Mouse (Mus musculus): ENCODE data around the gene Tmem132a. TPM values are rescaled to one million over a fixed set of nuclear protein-coding genes. Genes with fewer than 3 reads are reported as not detected.

The Tmem132a gene
- total RNA-seq (2017): 1.5 and 2.1 TPM in 2 replicates

DNA sequence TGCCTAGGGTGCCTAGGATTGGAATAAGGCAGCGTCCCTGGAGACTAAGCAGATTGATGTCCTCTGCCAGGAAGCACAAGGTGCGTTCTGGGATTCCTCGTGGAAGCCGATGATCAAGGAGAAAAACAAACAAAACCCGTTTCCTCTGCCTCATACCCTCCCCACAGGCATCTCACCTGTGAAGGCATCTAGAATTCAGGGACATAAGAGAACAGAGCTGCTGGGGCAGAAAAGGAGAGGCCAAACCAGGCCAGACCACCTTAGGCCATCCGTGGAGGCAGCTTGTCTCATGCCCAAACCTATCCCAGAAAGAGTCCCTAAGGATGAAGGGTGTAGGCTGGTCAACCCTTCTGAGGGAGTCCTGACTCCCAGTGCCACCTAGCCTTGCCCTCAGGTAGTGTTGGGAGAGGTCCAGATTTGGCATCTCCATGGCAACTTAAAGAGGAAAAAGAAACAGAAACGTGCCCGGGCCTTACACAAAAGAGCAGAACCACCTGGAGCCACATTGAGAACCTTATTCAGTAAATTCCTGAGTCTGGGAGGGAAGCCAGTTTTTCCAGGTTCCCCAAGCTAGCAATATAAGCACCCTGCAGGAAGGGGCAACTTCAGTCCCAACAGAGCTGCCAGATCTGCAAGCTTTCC lies at the start of gene Tmem132a:
TSS of gene Tmem132a (minus strand) at position 55 of the 642 bp plus-strand sequence.
- ATAC-seq (ENCODE audit: extremely low read depth, insufficient number of reproducible peaks, low FRiP score, poor library complexity, severe bottlenecking): no peak

DNA sequence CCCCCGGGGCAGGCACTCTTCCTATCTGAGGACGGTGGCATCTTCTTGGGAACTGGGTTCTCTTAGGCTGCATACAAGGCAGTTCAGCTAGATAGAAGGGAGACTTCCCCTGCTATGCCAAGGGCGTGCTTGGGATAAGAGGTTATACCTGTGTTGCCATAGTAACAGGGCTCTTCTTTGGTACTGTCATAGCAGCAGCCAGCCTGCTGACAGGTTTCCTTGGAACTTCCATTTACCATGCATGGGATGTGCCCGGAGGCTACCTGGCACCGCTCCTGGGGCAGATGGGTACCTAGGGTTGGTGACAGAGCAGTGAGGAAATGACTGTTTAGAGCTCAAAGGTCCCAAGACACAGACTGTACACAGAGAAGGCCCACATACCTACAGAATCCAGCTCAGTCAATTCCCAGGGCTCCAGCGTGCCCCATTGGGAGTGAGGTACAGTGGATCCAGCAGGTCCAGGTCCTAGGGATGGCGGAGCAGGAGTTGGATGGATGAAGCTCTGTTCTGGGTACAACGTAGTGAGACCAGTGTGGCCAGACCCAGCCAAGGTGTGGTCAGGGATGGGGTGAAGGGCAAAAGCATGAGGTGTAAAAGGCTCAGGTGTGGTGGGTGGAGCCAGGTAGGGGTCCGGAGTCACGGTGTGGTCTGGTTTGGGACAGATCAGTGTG lies 48.7 kb upstream of the Tmem132a start:
- ATAC-seq (ENCODE audit: extremely low read depth, insufficient number of reproducible peaks, low FRiP score, poor library complexity, severe bottlenecking): no peak

DNA sequence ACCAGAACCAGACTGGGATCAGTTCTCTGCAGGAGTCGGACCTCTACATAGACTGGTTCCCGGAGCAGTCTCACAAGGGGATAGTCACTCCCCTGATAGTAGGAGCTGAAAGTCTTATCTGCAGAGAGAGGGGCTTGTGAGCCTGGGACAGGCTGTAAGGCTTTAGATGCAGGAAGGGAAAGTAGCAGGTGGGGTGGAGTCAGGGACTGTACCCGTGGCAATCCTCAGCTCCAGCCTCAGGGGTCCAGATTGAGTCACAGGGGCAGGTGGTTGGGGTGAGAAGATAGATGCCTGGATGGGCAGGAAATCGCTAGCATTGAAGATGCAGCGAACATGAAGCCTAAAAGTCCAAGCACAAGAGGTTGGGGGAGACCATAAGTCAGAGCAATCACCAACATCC lies 46.8 kb upstream of the Tmem132a start:
- no peak for ATAC-seq (ENCODE audit: extremely low read depth, insufficient number of reproducible peaks, low FRiP score, poor library complexity, severe bottlenecking)

DNA sequence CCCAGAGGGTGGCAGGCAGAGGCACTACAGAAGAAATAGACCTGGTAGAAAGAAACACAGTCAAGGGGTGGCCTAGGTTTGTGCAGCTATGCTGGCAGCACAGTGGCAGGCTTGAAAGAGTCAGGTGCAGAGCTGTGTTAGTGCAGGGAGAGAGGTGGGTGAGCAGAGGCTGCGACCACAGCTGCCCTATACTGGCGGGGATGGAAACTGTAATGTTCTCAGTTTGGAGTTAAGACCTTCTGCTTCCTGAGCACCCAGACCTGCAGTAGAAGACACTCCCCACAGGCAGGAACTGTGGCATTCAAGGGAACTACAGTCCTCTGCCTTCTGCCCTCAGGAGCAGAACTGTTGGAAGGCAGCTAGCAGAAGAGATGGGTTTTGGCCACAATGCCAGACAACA lies 45.1 kb upstream of the Tmem132a start:
- ATAC-seq (ENCODE audit: extremely low read depth, insufficient number of reproducible peaks, low FRiP score, poor library complexity, severe bottlenecking): no peak

DNA sequence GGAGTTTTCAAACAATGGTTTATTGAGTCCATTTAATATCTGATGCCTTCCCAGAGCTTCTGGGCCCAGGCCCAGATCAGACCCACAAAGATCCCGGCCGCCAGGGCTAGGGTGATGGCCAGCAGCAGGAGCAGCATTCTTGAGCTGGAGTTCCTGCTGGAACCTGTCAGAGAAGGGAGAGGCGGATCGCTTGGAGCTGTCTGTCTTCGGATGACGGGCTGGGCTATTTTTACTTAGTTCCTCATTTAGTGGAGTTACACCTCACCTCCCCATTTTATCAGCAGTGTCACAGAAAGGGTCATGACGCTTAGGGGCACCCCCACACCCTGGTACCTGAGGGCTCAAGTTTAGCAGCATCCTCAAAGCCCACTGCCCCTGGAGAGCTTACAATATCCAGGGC lies 44.6 kb upstream of the Tmem132a start:
- ATAC-seq (ENCODE audit: extremely low read depth, insufficient number of reproducible peaks, low FRiP score, poor library complexity, severe bottlenecking): peak; percentile 55

DNA sequence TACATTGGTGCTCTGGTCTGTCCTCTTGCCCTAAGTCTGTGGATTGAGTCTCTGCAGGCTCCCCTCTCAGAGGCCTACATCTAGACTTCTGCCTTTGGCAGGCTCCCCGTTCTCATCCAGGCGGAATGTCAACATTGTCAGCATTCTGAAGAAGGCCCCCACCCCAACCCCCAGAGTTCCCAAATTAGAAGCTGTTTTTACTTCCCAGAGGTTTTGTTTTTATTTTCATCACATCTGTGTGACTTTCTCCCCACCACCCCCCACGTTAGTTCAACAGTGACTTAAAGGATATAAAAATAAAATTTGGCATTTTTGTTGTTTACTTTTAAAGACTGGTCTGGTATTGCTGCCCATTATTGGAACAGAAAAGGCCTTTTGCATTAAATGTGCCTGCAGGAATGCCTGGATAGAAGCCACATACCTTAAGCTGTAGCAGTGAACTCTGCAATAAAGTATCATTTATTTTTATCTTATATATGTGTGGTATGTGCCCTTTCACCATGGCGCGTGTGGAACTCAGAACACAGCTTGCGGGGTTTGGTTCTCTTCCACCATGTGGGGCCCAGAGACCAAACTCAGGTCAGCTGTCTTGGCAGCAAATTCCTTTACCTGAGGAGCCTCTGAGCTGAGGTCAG lies 39.5 kb upstream of the Tmem132a start:
- ATAC-seq (ENCODE audit: extremely low read depth, insufficient number of reproducible peaks, low FRiP score, poor library complexity, severe bottlenecking): no peak

GRCm38 (mm10) chr19:10907891-10908290 lies 38.2 kb upstream of the Tmem132a start:
- peak; percentile 43; the same call in 1 of the 2 replicates for ATAC-seq (ENCODE audit: extremely low read depth, insufficient number of reproducible peaks, low FRiP score, poor library complexity, severe bottlenecking)

- ATAC-seq (ENCODE audit: extremely low read depth, insufficient number of reproducible peaks, low FRiP score, poor library complexity, severe bottlenecking): no peak
Observed at GRCm38 (mm10) chr19:10905728-10906000, 35.9 kb upstream of the Tmem132a start.

DNA sequence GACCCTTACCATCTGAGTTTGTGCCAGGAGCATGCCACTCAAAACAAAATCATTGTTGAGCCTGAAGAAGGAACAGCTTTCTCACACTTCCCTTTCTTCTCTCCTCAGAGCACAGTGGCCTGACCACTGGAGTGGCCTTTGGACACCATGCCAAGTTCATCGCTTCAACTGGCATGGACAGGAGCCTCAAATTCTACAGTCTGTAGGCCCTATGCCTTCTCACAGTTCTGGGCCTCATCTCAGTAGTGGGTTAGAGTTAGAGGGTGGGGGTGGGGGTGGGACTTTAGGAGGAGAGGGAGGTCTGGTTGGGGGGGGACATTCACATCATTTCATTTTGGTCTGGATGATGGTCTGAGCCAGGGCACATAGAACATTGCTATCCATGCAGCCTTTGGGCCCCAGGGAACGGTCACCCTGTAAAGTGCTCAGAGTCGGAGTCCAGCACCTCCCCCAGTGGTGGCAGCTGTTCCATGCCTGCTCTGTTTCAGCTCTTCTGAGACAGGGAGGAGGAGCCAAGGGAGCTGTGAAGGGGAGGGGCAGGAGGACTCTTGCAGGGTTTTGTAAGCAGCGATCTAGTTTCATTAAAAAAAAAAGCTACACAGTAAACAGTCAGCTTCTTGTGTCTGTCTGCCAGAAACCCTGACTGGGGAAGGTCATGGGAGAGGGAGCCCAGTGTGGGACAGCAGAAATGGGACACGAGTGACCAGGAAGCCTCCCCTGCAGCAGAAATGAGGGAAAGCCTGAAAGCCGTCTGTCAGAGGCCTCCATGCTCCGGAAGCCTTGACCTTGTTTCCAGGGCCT lies 35.4 kb upstream of the Tmem132a start:
- no peak for ATAC-seq (ENCODE audit: extremely low read depth, insufficient number of reproducible peaks, low FRiP score, poor library complexity, severe bottlenecking)

GRCm38 (mm10) chr19:10904512-10904911 lies 34.8 kb upstream of the Tmem132a start:
- ATAC-seq (ENCODE audit: extremely low read depth, insufficient number of reproducible peaks, low FRiP score, poor library complexity, severe bottlenecking): no peak

GRCm38 (mm10) chr19:10901046-10901445 lies 31.3 kb upstream of the Tmem132a start:
- no peak for ATAC-seq (ENCODE audit: extremely low read depth, insufficient number of reproducible peaks, low FRiP score, poor library complexity, severe bottlenecking)

- no peak for ATAC-seq (ENCODE audit: extremely low read depth, insufficient number of reproducible peaks, low FRiP score, poor library complexity, severe bottlenecking)
Observed at GRCm38 (mm10) chr19:10900315-10900714, 30.6 kb upstream of the Tmem132a start.

GRCm38 (mm10) chr19:10897491-10897890 lies 27.8 kb upstream of the Tmem132a start:
- ATAC-seq (ENCODE audit: extremely low read depth, insufficient number of reproducible peaks, low FRiP score, poor library complexity, severe bottlenecking): no peak

GRCm38 (mm10) chr19:10896849-10897248 lies 27.1 kb upstream of the Tmem132a start:
- ATAC-seq (ENCODE audit: extremely low read depth, insufficient number of reproducible peaks, low FRiP score, poor library complexity, severe bottlenecking): no peak

DNA sequence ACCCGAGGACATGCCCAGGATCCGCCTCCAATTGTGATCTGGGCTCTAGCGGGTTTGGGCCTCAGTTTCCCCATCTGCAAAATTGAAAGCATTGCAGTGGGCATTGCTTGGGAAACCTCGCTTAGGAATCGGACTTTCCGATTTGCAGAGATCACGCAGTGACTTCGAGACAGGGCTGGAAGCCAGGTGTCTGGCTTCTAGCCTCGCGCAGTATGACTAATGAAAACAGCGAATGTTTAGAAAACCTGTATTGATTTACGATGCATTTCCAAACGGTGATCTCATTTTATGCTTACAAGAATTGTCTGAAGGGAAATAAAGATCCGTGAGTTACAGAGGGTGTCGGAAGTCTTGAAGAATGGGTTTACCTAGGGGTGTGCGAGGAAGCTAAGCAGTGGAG lies 26.0 kb upstream of the Tmem132a start:
- ATAC-seq (ENCODE audit: extremely low read depth, insufficient number of reproducible peaks, low FRiP score, poor library complexity, severe bottlenecking): no peak

GRCm38 (mm10) chr19:10895016-10895528 lies 25.3 kb upstream of the Tmem132a start, which contains the start of gene Prpf19:
Gene Prpf19 (plus strand): TSS chr19:10895231.
- ATAC-seq (ENCODE audit: extremely low read depth, insufficient number of reproducible peaks, low FRiP score, poor library complexity, severe bottlenecking): peak; percentile 99

DNA sequence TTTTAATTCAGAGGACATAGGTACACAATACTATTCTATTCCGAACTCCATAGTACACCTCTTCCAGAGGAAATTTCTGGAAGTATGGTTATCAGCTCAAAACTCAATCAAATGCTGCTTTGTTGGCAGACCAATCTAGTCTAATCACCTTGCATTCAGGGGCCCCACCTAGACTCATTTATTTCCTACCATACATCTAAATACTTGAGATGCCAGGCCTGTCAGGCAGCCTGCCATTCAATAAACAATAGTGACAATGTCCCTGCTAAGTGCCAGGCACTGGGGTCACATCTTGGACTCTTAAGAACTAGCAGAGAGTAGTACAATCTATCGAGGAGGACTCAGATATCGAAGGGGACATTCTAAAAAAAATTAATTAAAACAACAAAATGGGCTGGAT lies 22.5 kb upstream of the Tmem132a start:
- no peak for ATAC-seq (ENCODE audit: extremely low read depth, insufficient number of reproducible peaks, low FRiP score, poor library complexity, severe bottlenecking)

DNA sequence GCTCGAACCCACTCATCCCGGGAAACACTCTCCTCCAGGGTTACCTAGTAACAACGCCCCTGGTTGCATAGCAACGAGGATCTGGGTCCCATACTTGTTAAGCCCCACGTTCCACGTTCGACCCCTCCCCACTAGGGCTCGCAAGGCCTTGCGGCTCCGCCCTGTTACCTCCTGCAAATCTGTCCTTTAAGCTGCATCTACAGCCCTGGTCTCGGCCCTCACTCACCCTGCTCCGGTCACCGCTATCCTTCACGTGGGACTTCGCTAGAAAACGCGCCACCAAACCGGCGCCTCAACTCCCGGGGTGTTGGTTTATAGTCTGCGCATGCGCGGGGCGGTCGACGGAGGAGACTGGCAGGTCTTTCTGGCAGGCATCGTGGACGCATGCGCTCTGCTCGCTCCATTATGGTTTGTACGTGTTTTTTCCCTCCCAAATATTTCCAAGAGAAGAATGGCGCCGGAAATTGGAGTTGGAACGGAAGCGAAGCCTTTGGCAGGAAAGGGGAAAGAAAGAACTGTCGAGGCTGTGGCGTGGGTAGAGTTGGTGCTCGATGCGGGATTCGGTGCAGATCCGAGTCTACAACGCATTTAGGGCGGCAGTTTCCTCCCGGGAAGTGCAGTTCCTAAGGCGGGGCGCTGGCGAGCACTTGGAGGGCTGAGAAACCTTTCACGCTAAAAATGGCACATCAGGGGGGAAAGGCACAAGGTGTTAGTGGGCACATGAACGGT lies 11.8 kb upstream of the Tmem132a start, which contains the start of gene Tmem109:
TSS of gene Tmem109 (minus strand) at position 576 of the 729 bp plus-strand sequence.
- peak; percentile 53 for ATAC-seq (ENCODE audit: extremely low read depth, insufficient number of reproducible peaks, low FRiP score, poor library complexity, severe bottlenecking)

DNA sequence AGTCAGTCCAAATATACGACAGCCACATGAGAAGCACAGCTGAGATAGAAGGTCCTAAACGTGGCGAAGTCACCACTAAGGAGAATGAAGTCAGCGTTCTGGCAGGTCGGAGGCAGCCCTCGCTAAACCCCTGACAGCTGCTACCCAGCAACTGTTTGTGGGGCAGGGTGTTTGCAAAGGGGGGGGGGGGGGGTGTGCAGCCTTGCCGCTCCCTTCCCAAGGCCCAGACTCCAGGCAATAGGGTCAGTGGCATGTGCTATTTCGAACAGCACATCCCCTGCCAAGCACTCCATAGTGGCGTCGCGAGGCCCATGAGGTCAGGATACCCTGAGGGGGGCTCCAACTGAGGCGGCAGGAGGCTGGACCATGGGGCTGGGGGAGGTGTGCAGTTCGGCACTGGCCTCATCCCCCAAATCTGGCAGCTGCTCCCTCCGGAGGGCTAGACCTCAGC lies 11.3 kb upstream of the Tmem132a start:
- ATAC-seq (ENCODE audit: extremely low read depth, insufficient number of reproducible peaks, low FRiP score, poor library complexity, severe bottlenecking): no peak

All from neutrophil, adult 5-6 weeks (primary cell).